Mouse (Mus musculus): ENCODE measurements around the gene Wnk2. TPM values are rescaled to one million over a fixed set of nuclear protein-coding genes. Genes with fewer than 3 reads are reported as not detected.

Gene Wnk2
- 13.7 and 14.0 TPM in 2 replicates for polyA plus RNA-seq (2012; rRNA removed)

DNA sequence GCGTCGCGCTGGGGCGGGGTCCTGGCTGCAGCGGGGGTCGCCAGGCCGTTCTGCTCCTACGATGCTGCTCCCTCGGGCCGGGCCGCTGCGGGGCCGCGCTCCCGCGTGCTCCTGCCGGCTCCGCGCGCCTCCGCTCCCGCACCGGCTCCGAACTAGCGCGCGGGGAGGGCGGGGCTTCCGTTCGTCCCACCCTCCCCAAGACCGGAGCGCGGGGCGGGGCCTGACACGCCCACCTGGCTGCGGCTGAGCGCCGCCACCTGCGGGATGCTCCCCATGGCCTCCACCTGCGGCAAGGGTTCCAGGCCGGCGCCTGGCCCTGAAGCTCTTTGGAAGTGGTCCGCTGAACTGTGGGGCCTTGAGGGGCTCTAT, at the start of gene Wnk2:
Gene Wnk2, minus strand, starts transcription at position 157 of the 369 bp plus-strand sequence.

DNA sequence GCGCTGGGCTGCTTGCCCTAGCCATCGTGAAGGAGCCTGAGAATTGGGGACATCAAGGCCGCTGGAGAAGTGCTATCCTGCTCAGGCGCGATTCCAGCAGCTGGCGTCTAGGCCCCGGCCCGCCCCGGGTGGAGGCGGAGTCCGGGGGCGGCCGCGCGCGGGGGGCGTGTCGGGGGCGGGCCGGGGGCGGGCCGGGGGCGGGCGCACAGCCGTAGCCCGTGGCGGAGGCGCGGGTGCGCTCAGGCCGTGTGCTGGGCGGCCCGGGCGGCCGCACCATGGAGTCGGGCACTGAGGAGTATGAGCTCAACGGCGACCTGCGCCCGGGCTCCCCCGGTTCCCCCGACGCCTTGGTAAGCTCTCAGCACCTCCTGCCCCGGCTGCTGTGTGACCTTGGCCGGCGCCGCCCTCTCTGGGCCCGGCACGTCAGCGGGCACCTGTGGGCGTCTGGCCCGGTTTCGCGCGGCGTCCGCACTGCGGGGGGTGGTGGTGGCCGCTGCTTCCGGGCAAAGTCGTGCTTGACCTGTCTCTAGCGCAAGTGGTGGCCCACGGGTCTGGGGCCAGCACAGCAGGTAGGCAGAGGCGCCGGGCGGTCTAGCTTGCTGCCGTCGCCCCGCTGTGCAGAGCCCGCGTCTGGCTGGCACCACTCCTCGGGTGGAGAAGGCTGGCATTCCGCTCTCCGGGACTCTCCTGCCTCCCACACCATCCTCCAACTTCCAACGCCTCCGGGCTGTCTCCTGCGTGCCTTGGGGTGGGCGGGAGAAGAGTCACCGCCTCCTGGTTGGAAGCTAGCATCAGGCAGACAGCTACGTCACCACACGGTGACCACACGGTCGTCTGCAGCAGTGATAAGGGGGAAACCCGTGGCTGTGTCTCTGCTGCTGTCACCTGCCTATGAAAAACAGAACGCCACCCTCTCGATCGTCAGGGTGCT, 39.7 kb upstream of the Wnk2 start, which contains the start of gene Ninj1:
Gene Ninj1, plus strand, starts transcription at position 198 of the 931 bp plus-strand sequence.

Other genes with a start within 250 kb of the Wnk2 start
- 31.7 and 36.7 TPM in 2 replicates for gene Fam120a, start 180.0 kb downstream of the Wnk2 start, polyA plus RNA-seq (2012; rRNA removed)
- gene Ninj1, start 39.5 kb upstream of the Wnk2 start, polyA plus RNA-seq (2012; rRNA removed) = 151 and 187 TPM in 2 replicates
- 154 and 247 TPM in 2 replicates for gene Card19, start 68.0 kb upstream of the Wnk2 start, polyA plus RNA-seq (2012; rRNA removed)
- 0.50 and 3.7 TPM in 2 replicates for gene Susd3, start 100.7 kb upstream of the Wnk2 start, polyA plus RNA-seq (2012; rRNA removed)
- gene Fgd3, start 172.3 kb upstream of the Wnk2 start, polyA plus RNA-seq (2012; rRNA removed) = 0.56 and 0.62 TPM in 2 replicates
- 8.7 and 9.2 TPM in 2 replicates for gene Bicd2, start 193.6 kb upstream of the Wnk2 start, polyA plus RNA-seq (2012; rRNA removed)